Comparison of ENCODE assay signal across 18 mouse cellular contexts in genomic region chr9:29514588-29515356, GRCm38 (mm10).
A peak's percentile ranks its signal among the peaks of the same experiment; 100 is the strongest.
DNase-seq lines count a peak whose midpoint lies in the region; ATAC-seq lines count a peak whose summit lies in the region.
"Had no signal": no experiment of that assay in that cellular context is flagged by ENCODE, and none has a peak within 500 bp of the region (broad histone marks: within the 10 kb centered on the region; RNA-seq: fewer than 3 reads in every experiment).

No protein-coding gene starts in this region.

- ATAC-seq in forebrain, embryonic 11.5 days (replicated peaks; ENCODE audit: low FRiP score), result peak; percentile 49; the same call in 1 of the 2 replicates
- ATAC-seq in hindbrain, embryonic 11.5 days (ENCODE audit: low FRiP score), result peak; percentile 84
- peak; percentile 81 for ATAC-seq in midbrain, embryonic 11.5 days (ENCODE audit: low FRiP score)
- no peak for ATAC-seq in kidney, embryonic 15.5 days (replicated peaks; ENCODE audit: low FRiP score)
- no peak for ATAC-seq in kidney, embryonic 14.5 days (ENCODE audit: low FRiP score, low TSS enrichment)
- ATAC-seq: activated CD4-positive, CD25-positive, alpha-beta regulatory T cell, adult 4 months; intestine, embryonic 16.5 days had no signal

- H3K27me3 ChIP-seq in forebrain, embryonic 11.5 days (ENCODE audit: control insufficient read depth, insufficient read depth, low read length), result peaks cover 10% of the 10 kb centered on the region
- H3K27me3 ChIP-seq in forebrain, embryonic 10.5 days (ENCODE audit: poor library complexity, severe bottlenecking), result peaks cover 75% of the 10 kb centered on the region
- H3K27me3 ChIP-seq in hindbrain, embryonic 11.5 days (ENCODE audit: control insufficient read depth, insufficient read depth, low read length), result no peaks in the 10 kb centered on the region
- no peaks in the 10 kb centered on the region for H3K27me3 ChIP-seq in midbrain, embryonic 11.5 days (ENCODE audit: control insufficient read depth, insufficient read depth, low read length)
- no peaks in the 10 kb centered on the region for H3K27me3 ChIP-seq in kidney, embryonic 15.5 days
- H3K27me3 ChIP-seq in kidney, embryonic 14.5 days (ENCODE audit: control insufficient read depth, insufficient read depth, low read length), result no peaks in the 10 kb centered on the region
- H3K27me3 ChIP-seq: embryonic facial prominence, embryonic 13.5 days; lung, embryonic 15.5 days; neural tube, embryonic 12.5 days had no signal

- no peaks in the 10 kb centered on the region for H3K4me1 ChIP-seq in forebrain, embryonic 11.5 days (replicated peaks; ENCODE audit: control insufficient read depth, insufficient read depth, low read length)
- peaks cover 9% of the 10 kb centered on the region; the same call in 1 of the 2 replicates for H3K4me1 ChIP-seq in forebrain, embryonic 10.5 days
- H3K4me1 ChIP-seq in hindbrain, embryonic 11.5 days (replicated peaks; ENCODE audit: control insufficient read depth, insufficient read depth, low read length), result no peaks in the 10 kb centered on the region
- 0 out of 2 replicates have a peak, but pooled peaks cover 2% of the 10 kb centered on the region for H3K4me1 ChIP-seq in midbrain, embryonic 11.5 days (ENCODE audit: control insufficient read depth, insufficient read depth, low read length)
- H3K4me1 ChIP-seq in kidney, embryonic 15.5 days, result no peaks in the 10 kb centered on the region
- no peaks in the 10 kb centered on the region for H3K4me1 ChIP-seq in kidney, embryonic 14.5 days (ENCODE audit: control insufficient read depth, insufficient read depth, low read length)
- H3K4me1 ChIP-seq: embryonic facial prominence, embryonic 13.5 days; lung, embryonic 15.5 days; neural tube, embryonic 12.5 days had no signal

- no peaks in the 10 kb centered on the region for H3K36me3 ChIP-seq in forebrain, embryonic 11.5 days (ENCODE audit: control insufficient read depth, insufficient read depth, low read length)
- H3K36me3 ChIP-seq in forebrain, embryonic 10.5 days (replicated peaks), result no peaks in the 10 kb centered on the region
- H3K36me3 ChIP-seq in hindbrain, embryonic 11.5 days (ENCODE audit: control insufficient read depth, insufficient read depth, low read length), result no peaks in the 10 kb centered on the region
- no peaks in the 10 kb centered on the region for H3K36me3 ChIP-seq in midbrain, embryonic 11.5 days (ENCODE audit: control insufficient read depth, insufficient read depth, low read length)
- H3K36me3 ChIP-seq in kidney, embryonic 15.5 days, result no peaks in the 10 kb centered on the region
- H3K36me3 ChIP-seq in kidney, embryonic 14.5 days (ENCODE audit: control insufficient read depth, insufficient read depth, low read length), result no peaks in the 10 kb centered on the region
- H3K36me3 ChIP-seq: embryonic facial prominence, embryonic 13.5 days; lung, embryonic 15.5 days; neural tube, embryonic 12.5 days had no signal

- H3K9me3 ChIP-seq in forebrain, embryonic 11.5 days (ENCODE audit: control insufficient read depth, low read length), result no peaks in the 10 kb centered on the region
- peaks cover 3% of the 10 kb centered on the region; the same call in 1 of the 2 replicates for H3K9me3 ChIP-seq in forebrain, embryonic 10.5 days
- no peaks in the 10 kb centered on the region for H3K9me3 ChIP-seq in hindbrain, embryonic 11.5 days (ENCODE audit: control insufficient read depth, low read length)
- no peaks in the 10 kb centered on the region for H3K9me3 ChIP-seq in midbrain, embryonic 11.5 days (ENCODE audit: control insufficient read depth, low read length)
- H3K9me3 ChIP-seq in kidney, embryonic 15.5 days (replicated peaks), result no peaks in the 10 kb centered on the region
- no peaks in the 10 kb centered on the region; the same call in 1 of the 2 replicates for H3K9me3 ChIP-seq in kidney, embryonic 14.5 days (ENCODE audit: control insufficient read depth, low read length)
- H3K9me3 ChIP-seq: embryonic facial prominence, embryonic 13.5 days; lung, embryonic 15.5 days; neural tube, embryonic 12.5 days had no signal

- H3K27ac ChIP-seq in forebrain, embryonic 11.5 days (ENCODE audit: low read depth, low read length), result no peak overlapping the region
- H3K27ac ChIP-seq in forebrain, embryonic 10.5 days, result no peak overlapping the region
- no peak overlapping the region for H3K27ac ChIP-seq in hindbrain, embryonic 11.5 days (ENCODE audit: low read depth, low read length)
- H3K27ac ChIP-seq in midbrain, embryonic 11.5 days (ENCODE audit: low read depth, low read length), result no peak overlapping the region
- no peak overlapping the region for H3K27ac ChIP-seq in kidney, embryonic 15.5 days
- no peak overlapping the region for H3K27ac ChIP-seq in kidney, embryonic 14.5 days (ENCODE audit: low read depth, low read length)
- H3K27ac ChIP-seq: embryonic facial prominence, embryonic 13.5 days; lung, embryonic 15.5 days; neural tube, embryonic 12.5 days had no signal

- no peak overlapping the region for H3K9ac ChIP-seq in forebrain, embryonic 11.5 days (ENCODE audit: low read length)
- no peak overlapping the region for H3K9ac ChIP-seq in hindbrain, embryonic 11.5 days (ENCODE audit: low read depth, low read length)
- no peak overlapping the region for H3K9ac ChIP-seq in midbrain, embryonic 11.5 days (ENCODE audit: low read length)
- no peak overlapping the region for H3K9ac ChIP-seq in kidney, embryonic 15.5 days
- no peak overlapping the region for H3K9ac ChIP-seq in kidney, embryonic 14.5 days (ENCODE audit: low read depth, low read length)
- H3K9ac ChIP-seq: embryonic facial prominence, embryonic 13.5 days; lung, embryonic 15.5 days; neural tube, embryonic 12.5 days had no signal

- H3K4me2 ChIP-seq in forebrain, embryonic 11.5 days (ENCODE audit: low read depth, low read length, severe bottlenecking), result no peak overlapping the region
- H3K4me2 ChIP-seq in hindbrain, embryonic 11.5 days (replicated peaks; ENCODE audit: low read depth, low read length), result no peak overlapping the region
- H3K4me2 ChIP-seq in midbrain, embryonic 11.5 days, result no peak overlapping the region
- H3K4me2 ChIP-seq in kidney, embryonic 15.5 days, result no peak overlapping the region
- H3K4me2 ChIP-seq in kidney, embryonic 14.5 days (replicated peaks; ENCODE audit: low read depth, low read length), result no peak overlapping the region
- H3K4me2 ChIP-seq: embryonic facial prominence, embryonic 13.5 days; lung, embryonic 15.5 days; neural tube, embryonic 12.5 days had no signal

- H3K4me3 ChIP-seq in forebrain, embryonic 11.5 days (ENCODE audit: low read depth, low read length), result no peak overlapping the region
- no peak overlapping the region for H3K4me3 ChIP-seq in forebrain, embryonic 10.5 days
- H3K4me3 ChIP-seq in hindbrain, embryonic 11.5 days (ENCODE audit: low read depth, low read length), result no peak overlapping the region
- no peak overlapping the region for H3K4me3 ChIP-seq in midbrain, embryonic 11.5 days (ENCODE audit: low read depth, low read length)
- no peak overlapping the region for H3K4me3 ChIP-seq in kidney, embryonic 15.5 days (replicated peaks)
- no peak overlapping the region for H3K4me3 ChIP-seq in kidney, embryonic 14.5 days (ENCODE audit: low read length)
- H3K4me3 ChIP-seq: embryonic facial prominence, embryonic 13.5 days; lung, embryonic 15.5 days; neural tube, embryonic 12.5 days had no signal

- DNase-seq in forebrain, embryonic 11.5 days (ENCODE audit: low spot score), result peak; percentile 56
- DNase-seq in forebrain, embryonic 10.5 days (ENCODE audit: extremely low spot score, low spot score), result no peak
- peak; percentile 27 for DNase-seq in hindbrain, embryonic 11.5 days (ENCODE audit: low spot score)
- peak; percentile 88 for DNase-seq in midbrain, embryonic 11.5 days (ENCODE audit: low spot score, missing footprints)
- DNase-seq in retina, embryonic 14.5 days (ENCODE audit: low spot score), result peak; percentile 89
- DNase-seq in thymus, postnatal 36 days, result no peak
- DNase-seq: cerebellum, postnatal 14 days; gastrocnemius, postnatal 10 days; heart, postnatal 10 days; kidney, postnatal 25 days; right cerebral cortex, postnatal 14 days had no signal

- WGBS in forebrain, embryonic 11.5 days, result 38% methylated on average over 17 of the region's 17 CpGs
- WGBS in forebrain, embryonic 10.5 days, result 53% methylated on average over 17 of the region's 17 CpGs
- 58% methylated on average over 17 of the region's 17 CpGs for WGBS in hindbrain, embryonic 11.5 days
- 32% methylated on average over 17 of the region's 17 CpGs for WGBS in midbrain, embryonic 11.5 days
- WGBS in kidney, embryonic 15.5 days, result 81% methylated on average over 17 of the region's 17 CpGs
- WGBS in kidney, embryonic 14.5 days, result 84% methylated on average over 17 of the region's 17 CpGs

Comparison
In these comparisons a context has a peak if more than half of its experiments do, and no peak if none do; other contexts are left out.
1. DNase-seq: peak in forebrain, embryonic 11.5 days (single experiment), hindbrain, embryonic 11.5 days (single experiment), midbrain, embryonic 11.5 days (single experiment) and retina, embryonic 14.5 days (single experiment); none in forebrain, embryonic 10.5 days (single experiment) and thymus, postnatal 36 days (0 of 2).
2. ATAC-seq: peak in forebrain, embryonic 11.5 days (single experiment), hindbrain, embryonic 11.5 days (single experiment) and midbrain, embryonic 11.5 days (single experiment); none in kidney, embryonic 15.5 days (single experiment) and kidney, embryonic 14.5 days (single experiment).